Mouse (Mus musculus): Measurements from ENCODE around the gene Slc26a3. TPM values are rescaled to one million over a fixed set of nuclear protein-coding genes. Genes with fewer than 3 reads are reported as not detected.

Gene Slc26a3
- total RNA-seq, 2 experiments from 2014 or later: not detected

DNA sequence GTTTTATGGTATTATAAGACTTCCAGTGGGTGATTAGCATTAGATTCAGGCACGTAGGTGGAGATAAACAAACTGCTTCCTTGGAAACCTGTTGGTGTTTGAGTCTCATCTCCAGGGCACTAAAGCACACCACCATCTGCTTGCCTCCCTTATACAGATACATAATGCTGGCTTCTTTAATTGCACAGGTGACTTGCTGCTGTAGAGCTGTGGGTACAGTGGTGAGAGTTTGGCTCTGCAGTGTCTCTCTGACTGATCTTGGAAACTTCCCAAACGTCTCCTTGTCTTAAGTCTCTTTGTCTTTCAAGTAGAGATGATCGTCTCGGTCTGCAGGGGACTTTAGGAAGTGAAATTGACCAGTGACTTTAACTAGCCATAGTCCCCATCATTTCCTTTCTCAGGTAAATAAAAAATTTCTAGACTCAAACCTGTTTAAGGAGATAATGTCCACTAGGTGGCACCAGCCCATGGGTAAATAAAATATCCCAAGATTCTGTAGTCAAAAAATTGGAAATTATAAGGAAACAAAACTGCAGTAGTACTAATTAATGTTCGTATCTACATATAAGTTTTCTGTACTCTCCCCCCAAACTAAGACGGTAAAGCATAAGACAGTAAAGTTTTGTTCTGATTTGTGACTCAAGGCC lies 117.2 kb downstream of the Slc26a3 start:
- intact Hi-C loops (cut with DNase I): loop anchor here (2.0 to 10.0 kb wide), 5 partner anchors 49 to 419 kb away; partner anchors contain the start of genes Bcap29 and Slc26a4
- DNase-seq: no peak

DNA sequence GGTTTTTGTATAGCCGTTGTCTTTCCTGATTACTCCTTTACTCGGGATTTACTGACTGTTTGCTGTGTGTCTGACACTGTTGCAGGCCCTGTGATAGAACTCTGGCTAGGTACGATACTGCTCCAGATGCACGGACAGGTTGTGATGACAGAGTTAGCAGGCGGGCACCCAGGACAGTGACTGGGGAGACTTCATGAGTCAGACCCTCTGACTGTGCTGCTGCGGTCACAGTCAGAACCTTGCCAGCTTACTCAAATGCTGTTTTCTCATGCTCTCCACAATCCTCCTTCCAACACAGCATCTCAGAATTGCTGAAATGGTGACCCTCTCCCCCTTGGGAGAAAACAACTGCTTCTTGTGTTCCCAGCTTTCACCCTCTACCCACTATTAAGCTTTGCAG lies 117.8 kb downstream of the Slc26a3 start:
- intact Hi-C loops (cut with DNase I): loop anchor here (2.0 to 10.0 kb wide), 5 partner anchors 49 to 419 kb away; partner anchors contain the start of genes Bcap29 and Slc26a4
- DNase-seq: no peak

DNA sequence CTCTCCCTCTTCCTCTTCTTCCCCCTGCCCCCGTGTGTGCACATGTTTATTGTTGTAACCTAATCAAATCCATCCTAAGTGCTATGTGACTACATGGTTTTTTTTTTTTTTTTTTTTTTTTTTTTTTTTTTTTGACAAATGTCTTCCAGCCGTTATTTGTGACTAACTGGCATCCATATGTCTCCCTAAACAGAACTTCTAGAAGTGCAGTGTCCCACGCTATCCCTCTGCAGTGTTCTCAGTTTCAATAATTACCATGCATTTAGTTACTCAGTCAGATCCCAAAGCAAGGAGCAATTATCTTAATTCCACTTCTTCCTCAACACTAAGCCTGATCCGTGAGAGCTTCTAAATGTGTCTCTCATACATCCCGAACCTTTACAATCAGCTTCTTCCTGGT lies 120.5 kb downstream of the Slc26a3 start:
- DNase-seq: no peak
- intact Hi-C loops (cut with DNase I): no loop called here

DNA sequence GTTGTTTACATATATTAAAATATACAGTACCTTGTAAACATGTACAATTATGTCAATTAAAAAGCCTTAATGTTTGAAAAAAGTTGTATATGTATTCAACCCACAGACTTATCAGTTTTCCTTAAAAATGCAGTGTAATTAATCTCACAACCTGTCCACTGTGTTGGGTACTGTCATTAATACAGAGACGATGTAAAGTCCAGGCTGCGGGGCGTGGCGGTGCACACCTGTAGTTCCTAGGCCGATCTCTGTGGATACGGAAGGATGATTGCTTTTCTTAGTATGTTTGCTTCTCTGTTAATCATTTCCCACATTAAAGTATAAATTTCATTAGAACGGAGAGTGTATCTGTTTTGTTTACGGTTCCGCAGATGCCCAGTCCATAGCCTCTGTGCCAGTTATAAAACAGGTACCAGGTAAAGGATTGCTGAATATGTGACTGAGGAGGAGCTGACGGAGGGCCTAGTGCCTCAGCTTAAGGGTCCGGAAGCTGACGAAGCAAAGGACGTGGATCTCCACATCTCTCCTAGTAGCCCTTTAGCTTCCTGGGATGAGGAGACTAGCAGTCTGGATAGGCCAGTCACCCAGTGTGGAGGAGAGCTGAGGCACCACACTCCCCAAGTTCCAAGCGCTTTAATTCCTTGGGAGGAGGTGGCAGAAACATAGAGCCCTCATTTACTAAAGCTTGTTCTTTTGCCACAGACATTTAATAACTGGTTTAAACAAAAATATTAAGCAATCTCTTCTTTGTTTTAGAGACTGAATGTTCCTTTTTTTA lies 122.2 kb downstream of the Slc26a3 start:
- no peak for DNase-seq
- intact Hi-C loops (cut with DNase I): no loop called here

DNA sequence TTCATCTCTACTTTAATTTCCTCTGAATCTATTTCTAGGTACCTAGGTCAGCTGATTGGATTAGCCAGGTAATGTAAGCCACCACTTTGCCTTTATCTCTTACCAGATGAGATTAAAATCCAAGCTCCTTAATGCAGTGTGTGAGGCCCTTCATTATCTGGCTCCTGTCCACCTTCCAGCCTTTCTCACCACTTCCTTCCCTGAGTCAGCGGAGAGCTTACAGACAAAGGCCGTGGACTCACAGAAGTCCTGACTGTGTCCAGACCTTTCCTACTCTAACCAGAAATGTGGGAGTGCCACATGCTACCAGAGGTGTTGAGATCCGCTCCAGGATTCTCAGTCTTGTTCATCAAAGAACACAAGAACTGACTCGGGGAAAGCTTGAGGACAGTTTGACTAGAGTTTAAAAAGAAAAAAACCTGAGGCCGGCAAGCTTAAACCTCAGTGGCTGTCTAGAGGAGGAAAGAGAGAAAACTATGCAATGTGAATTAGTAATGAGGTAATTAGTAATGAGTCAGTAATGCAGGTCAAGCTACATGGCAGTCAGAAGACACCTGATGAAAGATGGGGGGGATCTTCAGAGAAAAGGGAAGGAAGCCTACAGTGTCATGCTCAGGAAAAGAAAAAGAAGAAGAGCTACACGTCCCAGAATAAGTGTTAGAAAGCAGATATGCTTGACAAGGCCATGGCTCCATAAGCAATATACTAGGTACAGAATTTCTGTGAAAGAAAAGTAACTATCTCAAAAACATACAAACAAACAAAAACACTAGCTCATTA lies 123.2 kb downstream of the Slc26a3 start:
- DNase-seq: no peak
- intact Hi-C loops (cut with DNase I): no loop called here

DNA sequence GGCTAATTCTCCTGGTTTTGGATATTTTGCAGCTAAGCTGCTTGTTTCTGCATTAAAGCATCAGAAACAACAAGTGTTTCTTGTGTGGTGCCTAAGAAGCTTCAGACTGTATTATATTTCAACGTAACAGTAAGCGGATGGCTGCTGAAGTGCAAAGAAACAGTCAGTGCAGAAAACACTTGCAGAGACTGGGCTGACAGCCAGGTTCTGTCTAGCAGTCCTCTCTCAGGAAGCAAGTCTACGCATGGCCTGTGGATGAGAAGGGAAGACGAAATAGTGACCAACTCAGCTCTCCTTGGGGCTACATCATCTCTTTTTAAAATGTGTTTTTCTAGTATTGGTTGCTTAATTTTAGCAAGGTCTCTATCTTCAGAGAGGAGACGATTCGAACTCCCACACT lies 129.4 kb downstream of the Slc26a3 start:
- no peak for DNase-seq
- intact Hi-C loops (cut with DNase I): no loop called here

DNA sequence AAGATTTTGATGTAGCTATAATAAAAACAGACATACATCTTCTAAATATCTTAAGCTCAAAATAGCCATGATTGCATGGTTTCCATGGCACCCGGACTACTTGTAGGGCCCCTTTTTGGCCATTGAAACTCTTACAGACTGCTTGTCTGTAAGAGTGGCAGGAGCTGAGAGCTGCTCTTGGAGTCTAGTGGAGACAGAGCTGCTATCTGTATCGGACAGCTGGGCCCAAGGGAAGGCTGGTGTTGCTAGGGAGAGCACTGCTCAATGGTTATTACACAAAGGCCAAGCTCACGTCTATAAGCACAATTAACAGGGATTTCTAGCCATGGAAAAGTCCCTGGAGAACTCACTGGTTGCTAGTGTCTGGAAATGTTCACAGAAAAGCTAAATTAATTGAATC lies 130.7 kb downstream of the Slc26a3 start:
- intact Hi-C loops (cut with DNase I): no loop called here
- no peak for DNase-seq

Other genes starting within 250 kb of the Slc26a3 start
- gene Gm6993, start 150.1 kb upstream of the Slc26a3 start, total RNA-seq (2021): not detected
- 10 to 100 TPM; 22.2 to 24.5 TPM for gene Lamb1, start 125.6 kb upstream of the Slc26a3 start, total RNA-seq (2021)
- gene Dld, start 39.4 kb upstream of the Slc26a3 start, total RNA-seq (2021): 100 to 1,000 TPM; 195 to 197 TPM
- gene Cbll1, start 108.7 kb downstream of the Slc26a3 start, total RNA-seq (2021): 10 to 100 TPM in 1 of 2 experiments, 1 to 10 TPM in 1; 7.5 to 10.6 TPM
- gene Slc26a4, start 169.1 kb downstream of the Slc26a3 start, total RNA-seq (2021): not detected
- 10 to 100 TPM; 24.9 to 29.0 TPM for gene Bcap29, start 243.8 kb downstream of the Slc26a3 start, total RNA-seq (2021)